Mouse (Mus musculus): ENCODE data around the gene Gm20518.

DNA sequence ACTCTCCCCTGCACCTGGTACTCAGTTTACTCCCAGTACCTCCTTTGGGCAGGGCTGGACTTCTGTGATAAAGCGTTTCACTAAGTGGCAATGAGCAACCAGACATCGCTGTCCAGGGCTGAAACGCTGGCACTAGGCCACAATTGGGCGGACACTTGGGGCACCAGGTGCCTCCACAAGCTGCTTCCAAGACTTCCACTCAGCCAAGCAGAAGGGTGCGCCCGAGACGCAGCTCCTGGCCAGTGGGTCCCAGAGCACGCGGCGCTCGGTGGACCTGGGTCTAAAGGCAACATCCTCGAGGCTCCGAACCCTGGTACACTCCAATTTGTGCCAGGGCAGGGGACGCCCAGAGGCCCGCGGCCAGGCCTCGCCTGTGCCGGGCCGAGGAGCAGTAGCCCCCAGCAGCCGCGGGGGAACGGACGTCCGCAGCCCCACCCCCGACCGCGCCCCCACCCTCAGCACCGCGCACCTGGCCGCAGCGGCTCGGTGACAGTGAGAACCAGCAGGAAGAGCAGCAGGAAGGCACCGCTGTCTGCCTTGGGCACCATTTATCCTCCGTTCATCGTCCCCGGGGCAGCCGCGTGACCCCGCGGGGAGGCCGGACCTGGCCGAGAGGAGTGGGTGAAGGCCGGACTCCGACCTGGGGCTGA is 429 bp downstream of the Gm20518 start:
- TF ChIP-seq CTCF (IDR thresholded peaks at IDR 0.05; ENCODE audit: extremely low read depth, insufficient read length, insufficient replicate concordance, low read depth, low read length) (no peak), POLR2A (IDR thresholded peaks at IDR 0.05; ENCODE audit: low read depth, low read length) (no peak; the same call in 1 of the 2 replicates)
